Mouse (Mus musculus): ENCODE measurements around the gene Ptprc.

Gene Ptprc

DNA sequence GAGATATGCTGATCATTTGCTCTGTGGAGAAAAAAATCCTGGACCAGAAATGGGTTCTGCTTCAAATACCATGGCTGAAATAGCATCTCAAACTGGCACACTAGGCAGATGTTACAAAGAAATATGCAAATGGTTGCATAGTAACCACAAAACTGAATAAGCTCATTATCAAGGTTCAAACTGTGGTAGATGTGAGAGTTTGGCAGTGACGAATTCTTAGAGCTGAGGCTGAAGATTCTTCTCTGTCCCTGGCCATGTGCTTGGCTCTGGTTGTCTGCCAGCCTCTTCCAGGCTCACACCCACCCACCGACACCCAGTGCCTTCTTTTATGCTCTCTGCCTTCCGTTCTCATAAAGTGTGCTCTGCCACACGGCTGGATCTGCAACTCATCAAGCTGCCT lies 26.7 kb downstream of the Ptprc start:
- no peak for DNase-seq

- DNase-seq = no peak
Measured at GRCm38 (mm10) chr1:138145571-138145970, 29.9 kb downstream of the Ptprc start.

GRCm38 (mm10) chr1:138145148-138145547 lies 30.4 kb downstream of the Ptprc start:
- no peak for DNase-seq

DNA sequence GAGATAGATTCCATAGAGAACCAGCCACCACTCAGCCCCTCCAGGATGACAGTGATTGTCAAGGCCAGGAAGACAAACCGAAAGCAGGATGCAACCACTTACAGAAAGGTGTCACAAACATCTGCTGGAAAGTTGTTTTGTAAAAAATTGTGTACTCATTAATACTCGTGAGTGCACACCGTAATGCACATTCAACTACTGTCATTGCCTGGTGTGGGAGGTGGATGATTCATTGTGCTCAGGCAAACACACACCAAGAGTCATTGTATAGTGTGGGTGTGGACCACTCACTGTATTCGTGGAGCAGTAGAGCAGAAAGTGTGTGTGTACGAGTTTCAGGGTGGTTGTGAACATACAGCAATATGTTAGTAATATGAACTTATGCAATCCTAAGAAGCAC lies 31.1 kb downstream of the Ptprc start:
- DNase-seq = no peak

DNA sequence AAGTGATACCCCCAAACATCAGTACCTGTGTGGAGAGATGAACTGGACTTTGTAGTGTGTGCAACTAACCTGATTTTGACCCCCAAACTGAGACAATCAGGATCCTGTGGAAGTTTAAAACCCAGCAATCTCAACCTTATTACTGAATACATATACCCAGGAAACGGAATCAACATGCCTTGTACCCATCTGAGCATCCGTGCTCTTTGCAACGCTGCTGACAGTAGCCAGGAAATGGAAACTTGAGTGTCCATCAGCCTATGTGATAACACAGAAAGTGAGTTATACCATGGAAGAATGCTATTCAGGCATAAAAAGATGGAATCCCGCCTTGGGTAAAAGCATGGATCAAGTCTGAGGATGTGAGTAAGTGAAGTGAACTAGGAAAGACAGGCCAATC lies 34.7 kb downstream of the Ptprc start:
- DNase-seq = no peak

GRCm38 (mm10) chr1:138137696-138138095 lies 37.8 kb downstream of the Ptprc start:
- DNase-seq = no peak

DNA sequence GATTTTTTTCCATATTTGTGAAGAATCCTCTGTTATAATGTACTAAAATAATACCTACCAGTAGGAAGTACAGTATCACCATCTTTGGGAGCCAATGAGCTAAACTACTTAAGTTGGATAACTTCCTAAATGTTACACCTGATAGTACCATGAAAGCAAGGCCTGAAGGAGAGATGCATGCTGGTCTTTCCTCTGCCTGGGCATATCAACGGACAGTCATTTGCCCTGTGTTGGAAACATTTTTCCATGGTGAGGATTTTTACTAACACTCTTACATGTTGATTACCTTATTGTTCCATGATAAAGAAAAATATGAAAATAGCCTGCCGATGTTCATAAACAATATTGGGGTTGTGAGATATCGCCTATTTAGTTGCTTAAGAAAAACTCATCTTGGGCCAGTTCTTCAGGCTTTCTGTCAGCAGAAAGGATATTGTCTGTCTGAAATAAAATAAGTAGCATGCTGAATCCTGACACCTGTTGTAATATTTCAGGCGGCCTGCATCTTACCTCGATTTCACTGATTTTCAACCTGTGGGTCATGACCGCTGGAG lies 38.4 kb downstream of the Ptprc start:
- no peak for DNase-seq

GRCm38 (mm10) chr1:138136373-138136779 lies 39.1 kb downstream of the Ptprc start:
- peak; percentile 30 to 36 for DNase-seq

GRCm38 (mm10) chr1:138135637-138136372 lies 39.7 kb downstream of the Ptprc start:
- DNase-seq = no peak

DNA sequence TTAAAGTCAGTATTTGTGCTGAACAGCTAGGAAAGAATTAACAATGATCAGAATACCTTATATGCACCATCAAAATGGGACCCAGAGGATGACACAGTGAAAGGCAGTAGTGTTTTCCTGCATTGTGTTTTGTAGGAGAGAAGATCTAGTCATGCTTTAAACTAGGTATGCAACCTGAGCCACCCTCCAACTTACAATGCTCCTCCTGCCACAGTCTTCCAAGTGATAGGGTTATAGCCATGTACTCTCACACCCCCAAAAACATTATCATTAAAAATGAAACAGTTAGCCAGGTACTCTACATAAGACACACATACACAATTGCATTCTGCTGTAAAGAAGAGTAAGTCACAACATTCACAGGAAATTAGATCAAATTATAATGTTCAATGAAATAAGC lies 40.4 kb downstream of the Ptprc start:
- DNase-seq = no peak

DNA sequence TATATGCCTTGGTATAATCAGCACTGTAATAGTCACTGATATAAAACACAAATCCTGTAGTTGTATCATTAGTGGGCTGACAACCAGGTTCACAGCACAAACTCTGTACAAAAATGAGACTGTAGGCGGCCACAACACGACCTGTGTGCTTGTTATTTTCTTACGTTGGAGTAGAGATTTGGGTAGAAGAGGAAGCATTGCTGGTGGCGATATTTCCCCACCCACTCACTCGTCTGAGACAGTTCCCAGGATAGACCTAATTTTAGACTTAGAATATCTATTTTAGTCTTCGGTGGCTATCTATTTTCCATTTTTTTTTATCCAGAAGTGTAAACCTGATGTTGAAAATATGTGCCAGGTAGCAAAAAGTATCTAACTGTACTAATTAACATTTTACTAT lies 41.2 kb downstream of the Ptprc start:
- DNase-seq = no peak

DNA sequence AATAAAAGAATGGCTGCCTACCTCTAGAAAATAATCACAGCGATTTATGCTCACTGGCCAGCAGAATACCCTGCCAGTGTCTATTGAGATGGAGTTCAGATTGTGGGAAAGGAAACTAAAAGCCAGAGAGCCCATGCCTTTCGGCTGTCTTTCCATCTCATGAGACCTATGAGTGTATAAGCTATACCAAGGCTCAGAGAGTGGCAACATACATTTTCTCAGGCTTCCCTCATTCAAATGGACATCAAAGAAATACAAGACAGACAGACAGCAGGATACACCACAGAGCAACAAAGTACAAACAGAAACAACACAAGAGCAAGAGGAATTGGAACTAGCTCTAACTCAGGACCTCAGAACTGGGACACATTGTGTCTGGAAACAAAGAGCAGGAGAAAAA lies 43.8 kb downstream of the Ptprc start:
- DNase-seq = no peak

GRCm38 (mm10) chr1:138130145-138130544 lies 45.4 kb downstream of the Ptprc start:
- DNase-seq = peak in 1 of 2 experiments; percentile 22

DNA sequence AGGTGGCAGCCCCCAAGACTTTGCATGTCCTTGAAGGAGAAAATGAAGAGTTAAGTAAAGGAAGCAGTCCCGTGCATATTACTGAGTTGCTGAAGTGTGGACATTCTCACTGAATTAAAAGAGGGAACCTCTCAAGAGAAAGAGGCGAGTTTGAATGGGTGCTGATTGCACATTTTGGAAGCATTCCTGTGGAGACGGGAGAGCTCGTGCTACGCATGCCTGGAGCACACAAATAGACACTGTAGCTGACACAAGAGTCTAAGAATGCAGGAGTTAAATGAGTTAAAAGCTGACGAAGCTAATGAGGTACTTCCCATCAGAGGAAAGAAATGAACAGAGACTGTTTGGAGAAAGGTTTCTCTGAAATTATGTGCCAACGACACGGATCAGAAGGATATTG lies 48.7 kb downstream of the Ptprc start:
- no peak for DNase-seq

DNA sequence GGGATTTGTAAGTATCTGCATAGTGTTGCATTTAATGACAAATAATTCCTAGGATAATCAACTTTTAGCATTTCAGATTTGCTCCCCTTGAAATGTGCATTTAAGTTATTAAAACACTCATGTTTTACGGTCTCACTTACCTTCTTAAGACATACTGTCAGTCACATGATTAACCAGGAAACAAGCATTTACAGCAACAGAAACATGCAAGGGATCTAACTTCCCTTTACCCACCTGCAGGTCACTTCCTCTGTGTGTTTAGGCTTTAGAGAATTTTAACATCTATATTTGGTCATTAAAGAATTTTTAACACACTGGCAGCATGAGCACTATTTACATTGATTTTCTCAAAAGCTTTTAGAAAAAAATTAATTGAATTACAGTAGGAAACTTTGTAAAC lies 50.2 kb downstream of the Ptprc start:
- no peak for DNase-seq

- DNase-seq = peak in 1 of 2 experiments; percentile 30
Measured at GRCm38 (mm10) chr1:138123866-138124265, 51.6 kb downstream of the Ptprc start.

DNA sequence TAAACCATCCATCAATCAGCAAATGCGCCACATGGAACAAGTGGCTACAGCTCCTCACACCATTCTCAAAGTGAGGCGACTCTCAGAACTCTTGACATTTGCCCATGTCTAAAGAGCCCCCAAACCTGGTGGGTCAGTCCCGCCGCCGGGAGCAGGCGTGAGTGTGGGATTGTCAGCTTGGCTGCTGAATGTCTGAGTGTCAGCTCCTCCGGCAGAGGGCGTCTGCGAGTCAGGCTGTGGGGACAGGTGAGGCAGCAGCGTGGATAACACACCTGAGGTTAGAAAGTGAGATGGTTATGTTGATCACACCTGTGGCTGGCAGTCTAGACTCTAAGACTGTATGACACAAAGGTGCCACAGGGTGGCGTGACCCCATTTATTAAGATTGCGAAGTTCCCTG lies 55.6 kb downstream of the Ptprc start:
- DNase-seq = no peak

DNA sequence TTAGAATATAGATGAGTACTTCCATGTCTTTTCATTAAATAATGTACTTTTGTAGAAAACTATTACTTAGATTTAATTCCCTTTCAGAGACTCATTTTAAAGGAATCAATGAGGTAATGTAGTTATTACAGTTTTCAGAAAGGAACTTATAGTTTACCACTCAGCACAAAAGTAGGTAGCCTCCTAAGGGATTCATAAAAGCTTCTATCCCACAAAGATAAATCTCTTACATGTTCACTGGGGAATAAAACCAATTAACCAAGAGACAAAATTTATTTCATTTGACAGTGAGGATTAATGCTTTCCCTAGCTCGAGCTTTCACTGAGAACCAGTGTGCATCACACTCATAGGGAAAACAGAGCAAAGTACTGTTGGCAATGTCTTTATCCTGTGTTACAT lies 82.3 kb downstream of the Ptprc start:
- DNase-seq = no peak

DNA sequence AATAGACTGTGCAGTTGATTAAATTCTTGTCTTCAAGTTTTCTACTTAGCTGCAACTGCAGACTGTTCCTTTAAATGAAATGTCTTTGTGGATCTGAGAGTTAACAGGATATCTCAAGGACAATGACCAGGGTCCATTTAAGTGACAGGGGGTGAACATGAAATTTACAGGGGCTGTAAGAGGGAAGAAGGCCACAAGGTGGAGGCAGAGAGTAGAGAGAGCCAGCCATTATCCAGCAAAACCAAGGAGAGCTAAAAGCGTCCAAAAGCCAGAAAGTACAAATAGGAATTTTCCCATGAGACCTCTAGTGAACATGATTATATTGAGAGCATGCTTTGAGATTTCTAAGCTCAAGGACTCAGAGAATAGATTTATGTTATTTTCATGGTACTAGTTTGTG lies 89.7 kb downstream of the Ptprc start:
- peak; percentile 53 to 68 for DNase-seq

- no peak for DNase-seq
Measured at GRCm38 (mm10) chr1:138083707-138084106, 91.8 kb downstream of the Ptprc start.

DNA sequence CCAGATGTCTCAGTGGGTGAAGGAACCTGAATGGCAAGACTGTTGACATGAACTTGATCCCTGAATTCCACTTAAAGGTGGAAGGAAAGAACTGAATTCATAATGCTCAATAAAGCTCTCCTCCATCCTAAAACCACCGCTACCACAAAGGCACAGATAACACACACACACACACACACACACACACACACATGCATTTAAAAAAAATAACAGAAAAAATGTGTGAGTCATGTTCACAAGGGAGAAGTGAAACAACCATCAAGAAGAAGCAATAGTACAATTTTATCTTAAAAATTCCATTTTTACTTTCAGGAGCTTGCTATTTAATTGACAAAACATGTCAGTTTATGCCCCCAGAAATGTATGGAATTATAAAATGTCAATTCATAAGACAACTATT lies 95.2 kb downstream of the Ptprc start:
- DNase-seq = no peak

GRCm38 (mm10) chr1:138044196-138044945 lies 131.1 kb downstream of the Ptprc start:
- DNase-seq = peak; percentile 90 to 93

DNA sequence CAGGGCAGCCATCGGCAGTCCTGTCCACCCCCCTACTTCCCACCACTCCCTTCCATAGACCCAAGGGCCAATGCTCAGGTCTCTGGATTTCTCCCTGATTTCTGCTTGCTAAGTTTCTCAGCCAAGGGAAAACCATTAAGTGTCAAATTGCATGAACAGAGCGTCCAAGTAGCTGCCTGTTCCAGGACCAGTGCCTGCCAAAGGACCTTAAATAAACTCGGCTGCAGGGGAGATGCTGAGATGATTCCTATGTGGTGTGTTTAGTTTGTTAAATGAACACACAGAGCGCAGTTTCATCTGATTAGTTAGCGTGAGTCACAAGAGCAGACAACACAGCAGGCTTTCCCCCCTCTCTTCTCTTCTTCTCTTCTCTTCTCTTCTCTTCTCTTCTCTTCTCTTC lies 135.0 kb downstream of the Ptprc start:
- peak in 1 of 2 experiments; percentile 27 for DNase-seq

GRCm38 (mm10) chr1:138039201-138039600 lies 136.3 kb downstream of the Ptprc start:
- DNase-seq = no peak

Data from cerebellum, postnatal 14 days (tissue).